13 mouse cellular contexts compared by ENCODE assay signal in genomic region chr2:165936106-165936505, GRCm38 (mm10). TPM values are rescaled to one million over a fixed set of nuclear protein-coding genes. Genes with fewer than 3 reads are reported as not detected.
DNase-seq lines count a peak whose midpoint lies in the region; ATAC-seq and TF ChIP-seq lines count a peak whose summit lies in the region.
"Had no signal": no experiment of that assay in that cellular context is flagged by ENCODE, and none has a peak within 500 bp of the region (broad histone marks: within the 10 kb centered on the region; RNA-seq: fewer than 3 reads in every experiment).

No protein-coding gene starts in this region.

- H3K9ac ChIP-seq in liver, postnatal 0 days (replicated peaks): no peak overlapping the region
- no peak overlapping the region for H3K9ac ChIP-seq in liver, embryonic 12.5 days
- no peak overlapping the region for H3K9ac ChIP-seq in heart, adult 2 months (ENCODE audit: low read depth, low read length)
- H3K9ac ChIP-seq: embryonic facial prominence, embryonic 13.5 days; liver, embryonic 15.5 days had no signal

- peak; percentile 49; the same call in 1 of the 2 replicates for TF ChIP-seq POLR2A in heart, adult 2 months (IDR thresholded peaks at IDR 0.05; ENCODE audit: insufficient read depth, low read depth, low read length)

- H3K36me3 ChIP-seq in liver, postnatal 0 days (replicated peaks; ENCODE audit: insufficient read depth, low read length): no peaks in the 10 kb centered on the region
- no peaks in the 10 kb centered on the region for H3K36me3 ChIP-seq in liver, embryonic 12.5 days
- peaks cover 2% of the 10 kb centered on the region; the same call in 1 of the 2 replicates for H3K36me3 ChIP-seq in heart, adult 2 months (ENCODE audit: control insufficient read depth, insufficient read depth, low read length)
- H3K36me3 ChIP-seq: embryonic facial prominence, embryonic 13.5 days; liver, embryonic 15.5 days had no signal

- no peak overlapping the region for H3K4me2 ChIP-seq in liver, postnatal 0 days (ENCODE audit: low read depth, low read length)
- H3K4me2 ChIP-seq in liver, embryonic 12.5 days: no peak overlapping the region
- H3K4me2 ChIP-seq: embryonic facial prominence, embryonic 13.5 days; liver, embryonic 15.5 days had no signal

- no peaks in the 10 kb centered on the region for H3K27me3 ChIP-seq in liver, postnatal 0 days (ENCODE audit: insufficient read depth, low read length)
- H3K27me3 ChIP-seq in liver, embryonic 12.5 days (replicated peaks): no peaks in the 10 kb centered on the region
- no peaks in the 10 kb centered on the region for H3K27me3 ChIP-seq in heart, adult 2 months (ENCODE audit: control insufficient read depth, insufficient read depth, low read length)
- H3K27me3 ChIP-seq: CH12.LX; embryonic facial prominence, embryonic 13.5 days; liver, embryonic 15.5 days had no signal

- no peak overlapping the region for H3K4me3 ChIP-seq in liver, postnatal 0 days (ENCODE audit: low read depth, low read length)
- H3K4me3 ChIP-seq in liver, embryonic 12.5 days: no peak overlapping the region
- H3K4me3 ChIP-seq in heart, adult 2 months: no peak overlapping the region
- H3K4me3 ChIP-seq: embryonic facial prominence, embryonic 13.5 days; liver, embryonic 15.5 days had no signal

- ATAC-seq in liver, postnatal 0 days: no peak
- ATAC-seq in liver, embryonic 12.5 days: no peak
- no peak for ATAC-seq in megakaryocyte-erythroid progenitor cell, adult 5-6 weeks (replicated peaks; ENCODE audit: low FRiP score, low TSS enrichment, poor library complexity, severe bottlenecking)
- ATAC-seq: hindbrain, embryonic 16.5 days had no signal

- H3K4me1 ChIP-seq in liver, postnatal 0 days (ENCODE audit: insufficient read depth): no peaks in the 10 kb centered on the region
- H3K4me1 ChIP-seq in liver, embryonic 12.5 days: no peaks in the 10 kb centered on the region
- peaks cover 14% of the 10 kb centered on the region for H3K4me1 ChIP-seq in heart, adult 2 months (ENCODE audit: control insufficient read depth, insufficient read depth, low read length)
- H3K4me1 ChIP-seq: embryonic facial prominence, embryonic 13.5 days; liver, embryonic 15.5 days had no signal

- no peak for TF ChIP-seq CTCF in liver, postnatal 0 days (IDR thresholded peaks at IDR 0.05; ENCODE audit: low read depth)
- TF ChIP-seq CTCF in heart, adult 2 months (IDR thresholded peaks at IDR 0.05): no peak

- H3K9me3 ChIP-seq in liver, postnatal 0 days (ENCODE audit: low read length): no peaks in the 10 kb centered on the region
- no peaks in the 10 kb centered on the region for H3K9me3 ChIP-seq in liver, embryonic 12.5 days (replicated peaks)
- H3K9me3 ChIP-seq: embryonic facial prominence, embryonic 13.5 days; liver, embryonic 15.5 days had no signal

- no peak for TF ChIP-seq EP300 in liver, postnatal 0 days (IDR thresholded peaks at IDR 0.05; ENCODE audit: low read depth)
- peak; percentile 100 for TF ChIP-seq EP300 in heart, adult 2 months (IDR thresholded peaks at IDR 0.05; ENCODE audit: insufficient read depth, low read depth, low read length)

- 0 out of 2 replicates have a peak overlapping the region, but pooled peaks have one; percentile 1 for H3K27ac ChIP-seq in liver, postnatal 0 days (ENCODE audit: low read depth)
- H3K27ac ChIP-seq in liver, embryonic 12.5 days: no peak overlapping the region
- peak overlapping the region; percentile 69 for H3K27ac ChIP-seq in heart, adult 2 months
- H3K27ac ChIP-seq: embryonic facial prominence, embryonic 13.5 days; liver, embryonic 15.5 days had no signal

- no peaks in the 10 kb centered on the region for H3K79me2 ChIP-seq in heart, adult 2 months (replicated peaks; ENCODE audit: control insufficient read depth, insufficient read depth, low read length)

- intact Hi-C loops in heart, adult 2 months (cut with DNase I): loop anchor here (5.0 kb wide), 1 partner anchor 56 kb away; the partner anchor contains the start of gene Ncoa3

- no peak for DNase-seq in liver, postnatal 0 days
- peak; percentile 72 to 84 for DNase-seq in heart, adult 2 months
- peak; percentile 71 for DNase-seq in kidney, postnatal 10 days
- peak; percentile 85 for DNase-seq in skeletal muscle tissue, adult 2 months (ENCODE audit: low read depth, low spot score)
- no peak for DNase-seq in layer of hippocampus, adult 11-12 months (ENCODE audit: low spot score)
- DNase-seq in thymus, postnatal 10 days (ENCODE audit: low spot score in 2 of 2): no peak
- DNase-seq: cerebellum, adult 11-12 months had no signal

- WGBS in liver, postnatal 0 days (ENCODE audit: insufficient replicate concordance): 59% methylated on average over 12 of the region's 12 CpGs
- WGBS in liver, embryonic 12.5 days (ENCODE audit: insufficient replicate concordance): 52% methylated on average over 12 of the region's 12 CpGs
- WGBS in heart, adult 2 months: 17% methylated on average over 12 of the region's 12 CpGs

RNA-seq across cellular contexts. Expression of gene Zmynd8, which starts 37.3 kb away (rescaled TPM):
- 16.9 and 21.9 TPM in 2 replicates for polyA plus RNA-seq in liver, postnatal 0 days (2015; fragmentation: Nextera tagmentation; extraction: Ambion mirVana)
- polyA plus RNA-seq in liver, embryonic 12.5 days (2016; fragmentation: Nextera tagmentation; extraction: Ambion mirVana): 35.7 and 38.5 TPM in 2 replicates
- 10 to 100 TPM; 44.4 to 47.2 TPM for total RNA-seq in heart, adult 2 months (2021)
- polyA plus RNA-seq in heart, adult 2 months (2012; rRNA removed): 20.4 and 31.2 TPM in 2 replicates
- 70.9 and 80.1 TPM in 2 replicates for total RNA-seq in megakaryocyte-erythroid progenitor cell, adult 5-6 weeks (2014; fragmentation: Nextera tagmentation)
- 27.2 and 42.9 TPM in 2 replicates for total RNA-seq in megakaryocyte-erythroid progenitor cell, adult 5-6 weeks (2017)

RNA-seq across cellular contexts. Expression of gene Ncoa3, which starts 56.3 kb away (rescaled TPM):
- 3.3 and 3.9 TPM in 2 replicates for polyA plus RNA-seq in liver, postnatal 0 days (2015; fragmentation: Nextera tagmentation; extraction: Ambion mirVana)
- 8.1 and 8.3 TPM in 2 replicates for polyA plus RNA-seq in liver, embryonic 12.5 days (2016; fragmentation: Nextera tagmentation; extraction: Ambion mirVana)
- 10 to 100 TPM; 29.1 to 32.1 TPM for total RNA-seq in heart, adult 2 months (2021)
- polyA plus RNA-seq in heart, adult 2 months (2012; rRNA removed): 20.1 and 25.7 TPM in 2 replicates
- total RNA-seq in megakaryocyte-erythroid progenitor cell, adult 5-6 weeks (2014; fragmentation: Nextera tagmentation): 8.3 and 21.1 TPM in 2 replicates
- total RNA-seq in megakaryocyte-erythroid progenitor cell, adult 5-6 weeks (2017): 8.8 and 15.9 TPM in 2 replicates

Comparison
In these comparisons a context has a peak if more than half of its experiments do, and no peak if none do; other contexts are left out.
1. DNase-seq: peak in heart, adult 2 months (2 of 2), kidney, postnatal 10 days (single experiment) and skeletal muscle tissue, adult 2 months (single experiment); none in liver, postnatal 0 days (single experiment), layer of hippocampus, adult 11-12 months (single experiment) and thymus, postnatal 10 days (0 of 2).